Mouse (Mus musculus) gastrocnemius, adult 18-20 months (tissue): ENCODE results near the gene Fam69b. TPM values are rescaled to one million over a fixed set of nuclear protein-coding genes. Genes with fewer than 3 reads are reported as not detected.
A peak's percentile ranks its signal among the peaks of the same experiment; 100 is the strongest.

Experiments
- DNase-seq: peaks from one replicate; pipeline ENCODE4 v3.0.0; 2021; ENCODE audit warnings: low spot score
- microRNA-seq: library from miRNA; unstranded; fragments of <30 nt; microRNA quantifications from one replicate; pipeline ENCODE4 v1.2.0, GENCODE M21; 2021
- total RNA-seq, 2 experiments: library from RNA; stranded (reverse); gene quantifications; 2 replicates each; pipeline ENCODE4 v1.2.3; 2021

Gene Fam69b
- total RNA-seq, 2 experiments from 2014 or later = 1.9 TPM

- DNase-seq = no peak
Observed at GRCm38 (mm10) chr2:26661143-26661752, 33.0 kb downstream of the Fam69b start.

- DNase-seq = no peak
Observed at GRCm38 (mm10) chr2:26661768-26662508, 33.7 kb downstream of the Fam69b start.

- no peak for DNase-seq
Observed at GRCm38 (mm10) chr2:26662509-26662882, 34.2 kb downstream of the Fam69b start.

- DNase-seq = no peak
Observed at GRCm38 (mm10) chr2:26663112-26663511, 34.9 kb downstream of the Fam69b start.

- DNase-seq = peak; percentile 31
Observed at GRCm38 (mm10) chr2:26663551-26663950, 35.3 kb downstream of the Fam69b start.

GRCm38 (mm10) chr2:26668746-26669145 is 40.5 kb downstream of the Fam69b start:
- no peak for DNase-seq

GRCm38 (mm10) chr2:26671182-26671581 is 42.9 kb downstream of the Fam69b start, which contains the start of gene Lcn4:
TSS of gene Lcn4 (minus strand) at chr2:26671282.
- no peak for DNase-seq

Small RNA genes lying within 50 kb of the gene (microRNA-seq; reads per million reads assigned to microRNA genes)
- 3.8 reads per million, percentile 4 among the genes with 10 or more reads in this experiment for gene Mir126a
- gene Mir126b = not detected

Other genes with a start within 250 kb of the Fam69b start
- gene Snapc4, start 247.8 kb upstream of the Fam69b start, total RNA-seq = 1 to 10 TPM; 4.2 to 6.5 TPM
- 10 to 100 TPM; 24.3 to 25.6 TPM for gene Entr1, start 239.1 kb upstream of the Fam69b start, total RNA-seq
- 100 to 1,000 TPM; 131 to 133 TPM for gene Pmpca, start 239.1 kb upstream of the Fam69b start, total RNA-seq
- gene Inpp5e, start 219.3 kb upstream of the Fam69b start, total RNA-seq = 1 to 10 TPM; 8.6 to 9.2 TPM
- 10 to 100 TPM; 23.5 to 24.8 TPM for gene Sec16a, start 183.2 kb upstream of the Fam69b start, total RNA-seq
- 10 to 100 TPM in 1 of 2 experiments, 1 to 10 TPM in 1; 6.1 to 10.0 TPM for gene Notch1, start 111.8 kb upstream of the Fam69b start, total RNA-seq
- 10 to 100 TPM; 19.6 to 34.7 TPM for gene Egfl7, start 48.4 kb upstream of the Fam69b start, total RNA-seq
- gene Gm20532, start 41.8 kb upstream of the Fam69b start, total RNA-seq = not detected
- gene Agpat2, start 24.0 kb upstream of the Fam69b start, total RNA-seq = 1 to 10 TPM; 6.3 to 7.5 TPM
- not detected for gene Lcn4, start 42.8 kb downstream of the Fam69b start, total RNA-seq
- gene Abo, start 236.5 kb downstream of the Fam69b start, total RNA-seq = not detected